Mouse (Mus musculus) cortical plate, adult 2 months (tissue): ENCODE measurements around the gene Cmss1.

Experiments used
- CTCF ChIP-seq: fragments of 200-500 bp; IDR thresholded peaks from 2 replicates; pipeline ENCODE4 v1.5.1; 2011; ENCODE audit warnings: mild to moderate bottlenecking, control low read depth, low read length; ENCODE audit not compliant: insufficient read depth; ENCODE audit errors: extremely low read depth
- POLR2A ChIP-seq: fragments of 200-500 bp; IDR thresholded peaks from 2 replicates; pipeline ENCODE4 v1.6.1; 2011; ENCODE audit warnings: mild to moderate bottlenecking, low read length, control low read depth; ENCODE audit not compliant: insufficient read depth; ENCODE audit errors: extremely low read depth

DNA sequence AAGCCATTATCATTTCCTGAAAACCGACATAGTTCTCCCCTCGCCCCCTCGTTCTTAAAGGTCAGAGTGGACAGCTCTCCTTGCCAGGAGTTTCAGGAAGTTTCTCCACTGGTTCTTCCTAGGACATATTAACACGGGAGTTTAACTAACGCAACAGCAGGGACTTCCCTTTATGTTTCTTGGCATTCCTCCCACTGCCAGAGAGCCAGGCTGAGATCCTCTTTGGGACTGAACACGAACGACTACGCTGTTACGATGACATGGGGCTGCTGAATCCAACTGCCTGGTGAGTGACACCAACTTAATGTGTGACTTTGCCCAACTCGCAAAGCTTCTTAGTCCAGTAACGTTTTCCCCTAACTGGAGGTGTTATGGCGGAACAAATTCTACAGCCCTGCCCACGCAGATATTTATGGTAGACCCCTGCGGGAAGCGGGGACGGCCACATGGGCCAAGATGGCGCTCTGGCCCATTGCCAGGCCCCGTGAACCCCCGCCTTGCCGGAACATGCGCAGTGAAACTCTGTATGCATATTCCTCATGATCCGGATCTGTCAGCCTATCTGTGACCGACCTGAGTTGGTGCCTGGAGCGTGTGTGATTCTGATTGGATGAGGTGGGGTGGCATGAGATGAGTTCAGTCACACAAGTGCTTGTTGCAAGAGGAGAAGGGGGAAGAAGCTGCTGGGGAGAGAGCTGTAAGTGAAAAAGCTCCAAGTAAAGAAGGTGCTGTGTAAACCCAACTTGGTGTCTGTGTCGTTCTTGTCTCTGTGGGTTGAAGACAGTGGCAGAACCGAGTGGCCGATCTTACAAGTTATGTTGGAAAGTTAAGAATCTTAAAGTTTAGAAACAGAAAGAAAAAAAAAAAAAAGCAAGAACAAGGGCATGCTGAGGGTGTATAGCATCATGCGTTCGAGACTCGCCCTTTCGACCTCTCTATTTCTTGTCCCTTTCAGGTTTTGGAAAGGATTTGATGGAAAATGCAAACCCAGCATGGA is 326.1 kb downstream of the Cmss1 start:
- TF ChIP-seq CTCF (no peak), POLR2A (no peak)
